Mouse (Mus musculus): ENCODE measurements at regions not wholly inside any gene's neighbourhood (a gene's known extent, or its start where the extent isn't known, plus 50 kb on each side); places are given as distances from the start of the nearest gene placed in this dataset.

DNA sequence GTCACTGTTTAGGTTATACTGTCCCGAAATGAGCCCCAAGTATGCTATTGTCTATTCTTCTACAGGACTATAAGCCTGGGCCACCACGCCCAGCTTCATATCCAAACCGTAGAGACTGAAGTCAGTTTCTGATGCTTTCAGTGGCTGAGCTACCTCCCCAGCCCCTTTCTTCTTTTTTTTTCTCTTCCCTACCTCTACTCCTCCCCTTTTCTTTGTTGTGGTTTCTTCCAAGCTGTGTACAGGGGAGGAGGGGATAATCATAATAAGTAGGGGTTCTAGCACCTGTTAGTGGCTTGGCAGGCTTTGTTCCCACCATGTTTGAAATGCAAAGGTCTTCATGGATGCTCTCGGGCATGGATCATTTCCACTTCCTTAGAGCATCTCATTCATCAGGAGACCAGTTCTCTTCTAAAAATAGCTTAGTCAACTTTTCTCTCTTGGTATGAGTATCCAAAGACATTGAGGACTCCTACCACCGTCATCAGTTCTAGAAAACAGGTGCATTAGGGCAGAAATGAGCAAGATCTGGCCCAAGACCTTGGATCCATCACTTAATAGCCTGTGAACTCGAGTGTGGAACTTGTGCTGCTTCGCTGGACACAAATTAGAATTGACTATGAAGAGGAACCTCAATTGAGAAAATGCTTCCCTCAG is 1383.5 kb downstream of the Gsdmc2 start:
- no peak for DNase-seq
- intact Hi-C loops (cut with DNase I): no loop called here

DNA sequence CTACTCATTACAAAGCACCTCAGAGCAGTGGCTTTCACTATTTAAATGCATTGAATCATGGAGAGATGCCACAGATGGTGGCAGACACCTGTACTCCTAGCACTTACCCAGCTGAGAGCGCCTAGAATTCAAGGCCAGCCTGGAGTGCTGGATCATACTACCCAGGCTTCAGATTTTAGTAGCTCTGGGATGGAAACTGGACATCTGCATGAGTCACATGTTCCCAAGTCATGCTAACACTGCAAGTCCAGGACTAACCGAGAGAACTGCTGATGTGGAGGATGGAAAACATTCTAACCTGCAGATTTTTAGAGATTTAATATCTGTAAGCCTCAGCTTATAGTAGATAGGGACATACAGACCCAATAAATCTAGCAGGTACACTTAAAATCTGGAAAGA is 1384.3 kb downstream of the Gsdmc2 start:
- DNase-seq: no peak
- intact Hi-C loops (cut with DNase I): no loop called here

DNA sequence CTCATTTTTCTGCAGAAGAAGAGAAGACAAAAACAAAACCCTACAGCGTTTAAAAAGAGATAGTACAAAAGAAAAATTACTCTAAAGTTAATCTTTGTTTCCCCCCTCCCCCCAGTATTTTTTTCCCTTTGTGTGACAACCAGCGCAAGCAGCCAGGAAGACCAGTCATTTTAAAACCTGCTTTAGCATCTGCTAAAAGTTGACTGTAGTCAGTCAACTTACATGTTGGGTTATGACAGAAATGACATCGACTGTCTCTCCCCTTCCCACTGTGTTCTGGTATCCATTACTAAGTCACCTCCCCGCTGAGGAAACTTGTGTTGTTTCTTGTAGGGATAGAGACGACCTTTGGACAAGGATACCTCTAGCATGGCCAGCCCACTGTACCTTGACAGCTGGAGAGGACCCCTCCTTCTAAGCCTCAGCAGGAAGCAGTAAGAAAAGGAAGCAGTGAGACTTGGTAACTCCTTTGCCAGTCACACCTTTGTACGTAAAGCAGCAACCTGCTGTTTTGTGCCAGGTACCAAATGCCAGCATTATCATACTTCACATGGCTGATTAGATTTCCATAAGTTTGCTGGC is 1384.9 kb downstream of the Gsdmc2 start:
- intact Hi-C loops (cut with DNase I): no loop called here
- DNase-seq: no peak

DNA sequence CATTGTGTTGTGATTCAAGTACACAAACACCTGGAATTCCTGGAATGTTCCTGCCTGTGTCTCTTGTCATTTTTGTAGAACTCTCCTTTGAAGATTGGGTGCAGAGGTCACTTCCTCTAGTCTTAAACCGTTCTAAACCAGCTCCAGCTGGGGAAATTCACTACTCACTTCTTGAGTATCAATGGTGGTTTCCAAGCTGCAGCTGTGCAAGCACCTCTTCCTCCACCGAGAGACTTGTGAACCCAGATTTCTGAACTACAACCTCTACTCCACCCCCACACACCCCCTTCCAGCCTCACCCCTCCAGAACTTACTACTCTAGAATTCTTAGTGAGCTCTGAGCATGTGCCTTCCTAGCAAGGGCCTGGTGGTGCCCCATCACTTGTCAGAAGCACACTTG is 1387.0 kb downstream of the Gsdmc2 start:
- no peak for DNase-seq
- intact Hi-C loops (cut with DNase I): no loop called here

DNA sequence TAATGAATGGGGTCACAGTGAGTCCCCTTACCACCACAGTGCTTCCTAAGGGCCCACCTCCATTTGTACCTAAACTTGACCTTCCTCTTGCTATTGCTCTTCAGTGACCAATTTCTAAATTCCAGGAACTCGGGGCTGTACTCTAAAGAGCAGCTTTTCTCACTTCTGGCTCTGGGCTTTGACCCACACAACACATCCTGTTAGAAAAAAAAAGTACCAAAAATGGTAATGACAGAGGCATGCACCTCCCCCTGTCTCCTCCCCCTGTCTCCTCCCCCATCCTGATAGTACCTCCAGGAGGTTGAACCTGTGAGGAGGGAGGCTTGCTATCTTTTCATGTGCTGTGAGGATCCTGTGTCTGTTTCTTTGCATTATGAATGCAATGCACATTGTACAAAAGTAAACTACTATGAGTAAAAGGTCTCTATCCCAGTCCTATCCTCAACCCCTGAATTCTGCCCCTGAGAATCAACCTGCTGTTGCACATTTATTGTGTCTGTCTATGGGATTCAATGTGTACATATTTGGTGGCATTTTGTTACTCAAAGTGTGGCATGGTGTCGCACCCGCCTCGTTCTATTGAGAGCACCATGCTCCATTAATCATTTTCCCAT is 1387.8 kb downstream of the Gsdmc2 start:
- DNase-seq: no peak
- intact Hi-C loops (cut with DNase I): no loop called here

DNA sequence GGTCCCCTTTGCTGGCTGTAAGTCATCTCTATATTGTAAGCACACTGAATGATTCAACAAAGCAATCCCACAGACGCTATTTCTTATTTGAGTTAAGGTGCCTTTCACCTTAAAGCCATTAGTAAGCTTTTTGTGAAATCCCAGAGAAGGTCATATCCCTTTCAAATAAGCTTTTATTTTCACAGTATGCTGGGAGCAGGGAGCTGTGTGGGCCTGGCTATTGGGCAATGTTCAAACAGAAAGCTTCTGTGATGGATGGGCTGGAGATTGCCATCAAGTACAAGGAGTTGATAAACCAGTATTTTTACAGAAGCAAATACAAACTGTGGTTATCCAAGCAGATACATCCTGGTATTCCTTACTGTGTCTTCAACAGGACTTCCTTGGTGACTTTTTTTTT is 1389.0 kb downstream of the Gsdmc2 start:
- DNase-seq: no peak

DNA sequence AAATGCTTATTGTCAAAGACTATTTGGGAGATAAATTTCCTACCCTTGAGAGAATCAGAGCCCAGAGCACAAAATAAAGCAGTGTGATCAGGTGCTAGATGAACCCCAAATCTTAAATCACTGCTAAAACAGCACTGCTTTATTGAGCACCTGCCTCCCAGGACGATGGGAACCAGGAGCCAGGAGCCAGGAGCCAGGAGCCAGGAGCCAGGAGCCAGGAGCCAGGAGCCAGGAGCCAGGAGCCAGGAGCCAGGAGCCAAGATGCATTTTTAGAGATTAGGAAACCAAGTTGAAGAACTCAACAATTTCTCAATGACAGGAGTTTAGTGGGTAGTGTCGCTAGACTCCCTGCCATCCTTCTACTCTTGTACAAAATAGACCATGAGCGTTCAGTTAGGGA is 1396.9 kb downstream of the Gsdmc2 start:
- intact Hi-C loops (cut with DNase I): no loop called here

More for the DNA sequence above, 1389.0 kb downstream of the Gsdmc2 start:
- intact Hi-C loops (cut with DNase I): no loop called here

DNA sequence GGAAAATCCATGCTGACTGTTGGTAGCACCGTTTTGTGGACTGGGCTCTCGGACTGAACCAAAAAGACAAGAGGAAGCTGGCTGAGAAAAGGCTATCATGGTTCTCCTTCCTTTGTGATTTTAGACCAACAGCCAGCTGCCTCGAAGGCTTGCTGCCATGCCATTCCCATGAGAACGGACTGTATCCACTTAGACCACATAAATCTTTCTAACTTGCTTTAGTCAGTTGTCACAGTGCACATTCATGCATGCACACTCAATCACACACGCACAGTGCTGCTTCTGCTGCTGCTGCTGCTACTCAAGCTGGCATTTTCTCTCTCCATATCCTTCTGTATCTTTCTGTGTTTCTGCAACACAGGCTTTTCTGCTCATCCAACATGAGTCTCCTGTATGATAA is 1405.8 kb downstream of the Gsdmc2 start:
- intact Hi-C loops (cut with DNase I): no loop called here
- no peak for DNase-seq

More for the DNA sequence above, 1396.9 kb downstream of the Gsdmc2 start:
- DNase-seq: no peak

DNA sequence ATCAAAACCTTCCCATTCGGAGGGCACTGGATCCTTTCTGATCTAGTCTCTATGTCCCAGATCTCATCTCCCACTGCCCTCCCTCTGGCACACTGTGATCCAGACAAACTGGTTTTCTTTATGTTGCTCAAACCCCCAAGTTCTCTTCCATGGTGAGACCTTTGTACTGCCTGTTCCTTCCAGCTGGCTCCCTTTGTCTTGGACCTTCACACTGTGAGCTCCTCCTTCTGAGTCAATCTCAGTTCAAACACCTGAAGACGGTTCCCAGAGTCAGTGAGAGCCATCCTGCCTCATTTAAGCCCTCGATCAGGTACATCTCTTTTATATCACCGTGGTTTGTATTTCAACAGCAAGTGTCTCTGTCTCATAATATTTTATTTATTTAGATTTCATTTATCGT is 1408.3 kb downstream of the Gsdmc2 start:
- DNase-seq: no peak
- intact Hi-C loops (cut with DNase I): no loop called here

DNA sequence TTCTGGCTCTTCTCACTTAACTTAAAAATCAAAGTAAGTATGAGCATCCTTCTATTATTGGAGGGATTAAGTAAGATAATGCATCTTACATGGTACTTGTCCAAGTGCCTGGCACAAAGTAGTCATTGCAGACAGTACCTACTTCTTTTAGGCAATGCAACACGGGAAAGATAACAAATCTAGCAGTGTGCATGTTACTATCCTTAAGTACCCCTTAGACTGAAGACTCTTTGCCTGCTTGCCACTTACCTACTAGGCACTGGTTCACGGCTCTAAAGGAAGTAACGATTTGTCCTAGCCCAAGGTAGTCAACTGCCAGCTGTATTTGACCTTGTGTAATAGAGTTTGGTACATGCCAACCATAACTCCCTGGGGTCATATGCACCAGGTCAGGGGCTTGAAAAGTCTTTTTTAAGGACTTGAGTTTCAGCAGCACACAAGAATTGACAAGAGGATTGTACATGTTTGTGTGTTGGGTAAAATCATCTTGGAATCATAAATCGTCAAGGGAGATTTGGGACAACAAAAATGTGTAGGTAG is 1409.8 kb downstream of the Gsdmc2 start:
- intact Hi-C loops (cut with DNase I): no loop called here
- no peak for DNase-seq

DNA sequence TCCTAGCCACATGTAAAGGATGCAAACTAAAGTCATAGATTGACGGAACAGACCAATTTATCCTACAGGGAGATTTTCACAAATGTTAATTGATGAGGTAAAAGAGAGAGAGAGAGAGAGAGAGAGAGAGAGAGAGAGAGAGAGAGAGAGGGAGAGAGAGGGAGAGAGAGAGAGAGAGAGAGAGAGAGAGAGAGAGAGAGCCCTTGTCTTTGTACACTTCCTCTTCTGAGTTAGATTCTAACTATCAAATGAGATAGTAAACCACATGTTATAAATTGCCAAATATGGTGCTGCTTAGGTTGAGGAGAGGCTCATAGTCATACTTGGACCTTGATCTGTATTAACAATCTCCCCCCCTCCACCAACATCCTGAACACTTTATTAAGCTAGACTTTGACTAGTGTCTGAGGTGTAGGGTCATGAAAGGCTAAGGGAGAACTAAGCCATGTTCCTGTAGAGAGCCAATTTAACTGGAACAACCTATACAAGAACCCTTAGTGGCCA is 1412.2 kb downstream of the Gsdmc2 start:
- intact Hi-C loops (cut with DNase I): no loop called here
- DNase-seq: no peak

DNA sequence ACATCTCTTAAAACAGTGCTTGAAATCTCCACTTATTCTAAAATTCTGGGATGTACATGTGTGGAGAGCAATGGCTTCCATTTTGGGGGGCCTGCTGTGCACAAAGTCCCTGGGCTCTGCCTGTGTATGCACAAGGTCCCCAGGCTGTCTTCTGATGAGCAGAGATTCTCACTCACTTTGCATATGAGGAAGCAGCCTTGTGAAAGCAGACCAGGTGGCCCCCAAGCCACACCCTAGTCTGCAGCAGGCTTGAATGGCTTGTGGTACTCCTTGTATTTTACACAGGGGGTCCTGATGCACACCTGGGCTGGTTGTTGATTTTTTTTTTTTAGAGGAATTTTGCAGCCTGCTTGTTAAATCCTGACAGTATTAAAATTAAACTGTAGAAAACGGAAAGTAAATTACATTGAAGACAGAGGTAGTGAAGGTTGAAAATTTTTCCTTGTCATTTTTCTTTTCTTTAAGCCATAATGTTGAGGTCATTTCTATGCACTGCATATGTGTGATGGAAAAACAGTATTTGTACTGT is 1413.8 kb downstream of the Gsdmc2 start:
- DNase-seq: no peak
- intact Hi-C loops (cut with DNase I): no loop called here

DNA sequence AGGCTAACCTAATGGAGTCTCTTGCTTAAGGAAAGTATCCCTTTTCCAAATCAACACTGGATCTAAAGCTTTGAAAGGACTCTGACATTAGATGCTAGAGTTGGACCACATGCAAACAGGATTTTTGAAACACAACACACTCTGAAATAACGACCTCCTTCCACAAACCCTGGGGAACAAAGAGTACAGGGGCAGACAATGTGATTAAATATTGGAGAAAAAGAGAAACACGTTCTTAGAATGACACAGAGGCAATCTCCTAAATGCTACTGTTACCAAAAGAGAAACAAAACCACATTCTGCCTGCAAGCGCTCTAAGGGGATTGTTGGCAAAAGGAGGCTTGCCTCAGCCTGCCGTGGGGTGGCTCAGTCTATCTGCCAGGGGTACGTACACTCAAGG is 1422.0 kb downstream of the Gsdmc2 start:
- intact Hi-C loops (cut with DNase I): no loop called here
- no peak for DNase-seq

DNA sequence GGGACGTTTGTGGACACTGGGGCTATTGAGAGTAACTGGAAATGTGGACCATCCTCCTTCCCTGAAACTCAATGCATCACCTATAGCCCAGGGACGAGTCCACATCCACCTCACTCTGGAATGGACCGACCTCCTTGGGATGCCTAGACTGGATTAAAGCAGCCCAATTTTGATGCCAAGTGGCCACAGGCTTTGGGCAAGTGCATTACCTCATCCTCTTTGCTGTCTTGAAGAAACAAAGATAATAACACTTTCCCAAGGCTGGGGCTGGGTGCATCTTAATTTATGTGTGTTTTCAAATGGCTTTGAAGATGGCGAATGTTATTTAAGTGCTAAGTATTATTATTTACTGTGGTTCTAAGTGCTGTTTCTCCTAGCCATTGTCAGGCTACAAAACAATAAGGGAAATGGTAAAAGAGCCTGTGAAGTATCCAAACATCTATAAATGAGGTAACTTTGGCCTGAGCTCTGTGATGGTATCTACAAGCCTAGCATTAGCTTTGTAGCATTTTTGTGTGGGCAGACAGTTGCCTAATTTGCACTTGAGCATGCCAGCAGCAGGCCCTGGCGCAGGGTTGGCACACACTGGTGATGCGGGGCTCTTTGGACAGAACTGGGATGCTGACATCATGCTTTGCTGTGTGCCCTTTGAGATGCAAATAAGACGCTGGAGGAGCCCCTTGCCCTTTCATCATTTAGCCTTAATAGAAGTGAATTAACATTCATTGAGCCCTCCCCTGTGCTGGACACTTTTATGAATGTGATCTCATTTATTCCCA is 1423.7 kb downstream of the Gsdmc2 start:
- no peak for DNase-seq
- intact Hi-C loops (cut with DNase I): no loop called here

DNA sequence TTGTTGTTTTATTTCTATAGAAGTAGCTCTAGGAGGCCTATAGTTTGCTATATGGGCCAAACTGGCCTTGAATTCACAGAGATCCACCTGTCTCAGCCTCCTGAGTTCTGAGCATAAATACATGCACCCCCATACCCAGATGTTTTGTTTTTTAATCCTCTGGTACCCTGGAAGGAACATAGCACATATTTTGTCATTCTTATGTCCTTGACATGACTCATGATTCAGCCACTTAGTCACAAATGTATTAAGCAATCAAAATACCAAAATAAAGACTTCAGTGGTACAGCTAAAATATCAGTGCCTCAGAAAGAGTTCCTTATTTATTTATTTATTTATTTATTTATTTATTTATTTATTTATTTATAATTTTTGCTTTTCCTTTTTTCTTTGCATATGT is 1428.3 kb downstream of the Gsdmc2 start:
- intact Hi-C loops (cut with DNase I): no loop called here

DNA sequence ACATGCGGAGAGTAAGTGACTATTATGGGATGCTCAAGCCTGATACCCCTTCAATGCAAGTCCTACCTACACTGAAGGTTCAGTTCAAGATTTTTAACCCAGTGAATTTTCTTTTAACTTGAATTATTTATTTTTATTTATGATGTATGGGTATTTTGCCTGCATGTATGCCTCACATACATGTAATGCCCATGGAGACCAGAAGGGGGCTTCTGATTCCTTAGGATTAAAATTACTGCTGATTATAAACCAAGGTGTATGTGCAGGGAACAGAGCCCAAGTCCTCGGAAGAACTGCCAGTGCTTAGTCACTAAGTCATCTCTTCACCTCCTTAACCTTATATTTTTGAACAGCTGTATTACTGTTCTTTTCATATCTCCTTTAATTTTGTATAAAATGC is 1431.3 kb downstream of the Gsdmc2 start:
- DNase-seq: no peak
- intact Hi-C loops (cut with DNase I): no loop called here

More for the DNA sequence above, 1428.3 kb downstream of the Gsdmc2 start:
- DNase-seq: no peak

DNA sequence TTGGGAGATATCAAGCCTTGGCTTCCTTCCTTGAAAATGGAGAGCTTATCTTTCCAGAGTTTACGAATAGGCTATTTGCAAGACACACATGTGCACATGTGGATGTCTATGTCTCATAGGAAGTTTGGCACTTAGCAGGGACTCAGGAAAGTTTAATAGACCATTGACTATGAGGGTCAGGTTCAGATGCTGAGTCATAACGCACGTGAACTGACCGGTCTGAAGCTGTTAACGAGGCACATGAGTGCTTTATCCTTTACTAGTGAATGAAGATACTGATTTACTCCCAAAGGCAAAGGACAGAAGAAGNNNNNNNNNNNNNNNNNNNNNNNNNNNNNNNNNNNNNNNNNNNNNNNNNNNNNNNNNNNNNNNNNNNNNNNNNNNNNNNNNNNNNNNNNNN is 1442.8 kb downstream of the Gsdmc2 start:
- no peak for DNase-seq
- intact Hi-C loops (cut with DNase I): no loop called here

DNA sequence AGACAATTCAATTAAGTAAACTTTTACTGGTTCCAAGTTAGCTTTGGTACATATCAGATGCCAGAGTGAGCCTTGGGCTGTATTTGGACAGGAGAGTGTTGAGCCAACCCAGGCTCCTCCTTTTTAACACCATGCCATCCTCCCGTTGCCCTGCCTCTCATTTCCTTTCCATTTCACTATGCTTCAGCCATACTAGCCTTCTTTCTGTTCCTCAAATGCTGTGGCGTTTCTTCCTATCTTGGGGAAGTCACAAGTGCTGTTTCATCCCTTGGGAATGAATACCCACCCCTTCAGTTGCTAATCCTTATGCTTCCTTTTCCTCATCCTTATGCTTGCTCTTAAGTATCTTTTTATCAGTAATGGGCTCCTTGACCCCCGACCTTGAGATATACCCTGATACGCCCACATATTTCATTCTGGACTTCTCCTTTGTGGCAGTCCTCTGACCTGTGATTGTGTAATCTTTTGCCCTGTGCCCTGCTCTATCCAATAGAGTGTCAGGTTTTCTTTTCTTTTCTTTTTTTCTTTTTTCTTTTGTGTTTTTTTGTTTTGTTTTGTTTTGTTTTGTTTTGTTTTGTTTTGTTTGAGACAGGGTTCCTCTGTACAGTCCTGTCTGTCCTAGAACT is 1443.9 kb downstream of the Gsdmc2 start:
- no peak for DNase-seq
- intact Hi-C loops (cut with DNase I): no loop called here

DNA sequence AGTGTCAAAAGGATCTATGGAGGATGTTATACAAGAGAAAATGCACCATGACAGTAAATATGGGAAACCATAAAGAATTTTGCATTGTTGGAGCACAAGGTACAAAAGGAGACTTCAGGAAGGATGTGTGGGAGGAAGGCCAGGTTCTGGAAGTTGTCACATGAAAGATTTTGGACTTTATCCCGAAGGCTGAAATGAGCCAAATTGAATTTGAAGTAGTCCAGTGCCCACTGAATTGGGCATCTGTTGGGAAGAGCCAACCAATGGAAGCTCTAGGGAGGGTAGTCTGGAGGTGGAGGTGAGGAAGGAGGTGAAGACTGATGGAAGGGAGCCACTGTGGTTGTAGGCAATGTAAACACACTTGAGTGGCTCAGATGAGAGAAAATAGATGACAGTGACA is 1445.6 kb downstream of the Gsdmc2 start:
- intact Hi-C loops (cut with DNase I): no loop called here
- no peak for DNase-seq

DNA sequence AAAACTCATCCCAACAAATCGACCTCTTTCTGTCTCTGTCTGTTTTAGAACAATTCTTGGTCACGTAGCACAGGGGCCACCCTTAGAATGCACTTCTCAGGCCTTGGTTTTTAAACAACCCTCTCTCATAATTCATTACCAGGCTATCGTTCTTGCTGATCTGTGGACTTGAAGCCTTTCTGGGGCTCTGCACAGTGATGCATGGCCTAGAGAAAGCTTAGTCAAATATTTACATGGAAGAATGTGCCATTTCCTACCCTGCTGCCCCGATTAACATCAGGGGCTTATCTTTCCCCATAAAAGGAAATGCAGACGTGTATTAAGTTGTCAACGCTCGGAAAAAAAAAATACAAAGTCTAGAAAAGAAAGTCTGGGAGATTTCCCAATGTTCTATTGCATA is 1448.0 kb downstream of the Gsdmc2 start:
- intact Hi-C loops (cut with DNase I): no loop called here
- DNase-seq: no peak
